Mouse (Mus musculus): ENCODE measurements around the gene Fkbp15.
"Not testable (repeated sequence)": the region's sequence is repeated elsewhere in the genome, so short reads cannot be mapped to it uniquely, and the experiment has no call there.

The Fkbp15 gene

DNA sequence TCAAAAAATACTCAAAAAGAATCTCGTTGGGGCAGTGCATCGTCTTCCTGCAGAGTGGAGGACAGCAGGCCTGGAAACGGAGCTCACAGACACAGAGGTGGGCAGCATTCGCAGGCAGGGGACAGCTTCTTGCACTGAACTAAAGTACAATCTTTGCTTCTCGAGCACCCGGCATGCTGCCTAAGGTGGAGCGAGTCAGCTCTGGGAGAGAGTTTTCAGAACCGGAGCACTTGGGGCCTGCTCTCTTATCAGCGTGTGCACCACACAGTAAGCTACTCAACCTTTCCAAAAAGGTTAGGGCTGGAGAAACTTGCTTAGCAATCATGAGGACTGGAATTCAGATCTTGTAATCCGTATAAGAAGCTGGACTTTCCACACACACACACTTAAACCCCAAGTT, 83.7 kb downstream of the Fkbp15 start:
- no peak for DNase-seq

DNA sequence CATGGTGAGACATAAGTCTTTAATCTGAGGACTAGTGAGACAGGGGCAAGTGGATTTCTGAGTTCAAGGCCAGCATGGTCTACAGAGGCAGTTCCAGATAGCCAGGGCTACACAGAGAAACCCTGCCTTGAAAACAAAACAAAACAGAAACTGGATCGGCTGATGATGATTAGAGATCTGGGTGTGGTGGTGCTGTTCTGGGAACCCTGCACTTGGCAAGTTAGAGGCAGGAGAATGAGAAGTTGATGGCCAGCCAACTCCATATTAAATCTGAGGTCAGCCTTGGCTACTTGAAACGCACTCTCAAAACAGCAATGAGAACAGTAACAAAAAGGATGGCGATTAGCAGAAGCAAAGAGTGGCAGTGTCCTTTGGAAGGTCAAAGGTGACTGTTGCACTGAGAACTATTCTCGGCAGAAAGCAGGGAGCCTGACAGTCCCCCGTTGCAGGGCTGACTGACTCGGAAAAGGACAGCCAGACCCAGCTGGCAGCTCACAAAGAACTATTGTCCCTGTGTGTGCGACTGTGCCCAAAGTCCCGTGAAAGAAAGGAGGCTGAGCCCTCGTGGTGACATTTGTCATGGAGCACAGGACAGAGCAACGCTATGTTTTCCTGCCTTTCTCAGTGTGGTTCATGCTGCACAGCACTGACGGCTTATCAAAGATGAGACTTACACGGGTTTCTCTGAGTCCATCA, 85.4 kb downstream of the Fkbp15 start:
- peak in 1 of 2 experiments; percentile 1 for DNase-seq

DNA sequence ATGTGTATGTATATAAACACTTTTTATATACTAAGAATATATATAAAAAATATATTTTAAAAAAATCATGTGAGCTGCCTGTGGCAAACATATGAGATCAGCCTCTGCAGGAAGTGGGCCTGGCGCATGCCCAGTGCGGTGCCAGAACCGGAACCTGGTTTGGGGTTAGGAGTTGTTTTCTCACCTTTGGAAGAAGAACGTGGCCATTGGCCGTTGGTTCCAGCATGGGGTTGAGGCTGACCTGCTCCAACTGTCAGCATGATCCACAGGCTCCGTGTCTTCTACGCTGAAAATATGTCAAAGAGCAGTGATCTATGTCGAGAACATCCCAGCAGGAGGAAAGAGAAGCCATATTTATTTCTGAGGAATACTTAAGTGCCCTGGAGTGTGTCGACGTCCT, 86.4 kb downstream of the Fkbp15 start:
- DNase-seq: no peak

GRCm38 (mm10) chr4:62272696-62273095, 87.7 kb downstream of the Fkbp15 start:
- no peak for DNase-seq

GRCm38 (mm10) chr4:62267101-62267500, 93.2 kb downstream of the Fkbp15 start:
- peak in 1 of 2 experiments; percentile 15 for DNase-seq

DNA sequence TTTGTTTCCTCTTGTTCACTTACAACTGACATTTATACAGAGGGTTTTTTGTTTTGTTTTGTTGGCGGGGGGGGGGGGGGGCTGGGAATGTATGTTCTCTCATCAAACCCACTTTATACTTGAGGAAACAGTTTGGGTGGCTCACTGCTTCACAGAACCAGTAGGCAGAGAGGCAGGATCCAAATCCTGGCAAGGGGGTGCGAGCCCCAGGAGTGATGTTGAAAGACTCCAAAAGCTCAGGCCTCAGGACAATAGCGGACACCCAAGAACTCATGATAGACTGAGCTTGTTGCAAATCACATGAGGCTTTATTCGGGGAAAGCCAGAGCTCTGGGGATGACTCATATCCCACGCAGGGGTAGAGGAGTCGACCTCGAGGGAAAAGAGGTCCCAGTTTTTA, 94.3 kb downstream of the Fkbp15 start:
- DNase-seq: not testable (repeated sequence)

- peak in 1 of 2 experiments; percentile 16 for DNase-seq
Observed at GRCm38 (mm10) chr4:62265154-62265836, 95.1 kb downstream of the Fkbp15 start.

DNA sequence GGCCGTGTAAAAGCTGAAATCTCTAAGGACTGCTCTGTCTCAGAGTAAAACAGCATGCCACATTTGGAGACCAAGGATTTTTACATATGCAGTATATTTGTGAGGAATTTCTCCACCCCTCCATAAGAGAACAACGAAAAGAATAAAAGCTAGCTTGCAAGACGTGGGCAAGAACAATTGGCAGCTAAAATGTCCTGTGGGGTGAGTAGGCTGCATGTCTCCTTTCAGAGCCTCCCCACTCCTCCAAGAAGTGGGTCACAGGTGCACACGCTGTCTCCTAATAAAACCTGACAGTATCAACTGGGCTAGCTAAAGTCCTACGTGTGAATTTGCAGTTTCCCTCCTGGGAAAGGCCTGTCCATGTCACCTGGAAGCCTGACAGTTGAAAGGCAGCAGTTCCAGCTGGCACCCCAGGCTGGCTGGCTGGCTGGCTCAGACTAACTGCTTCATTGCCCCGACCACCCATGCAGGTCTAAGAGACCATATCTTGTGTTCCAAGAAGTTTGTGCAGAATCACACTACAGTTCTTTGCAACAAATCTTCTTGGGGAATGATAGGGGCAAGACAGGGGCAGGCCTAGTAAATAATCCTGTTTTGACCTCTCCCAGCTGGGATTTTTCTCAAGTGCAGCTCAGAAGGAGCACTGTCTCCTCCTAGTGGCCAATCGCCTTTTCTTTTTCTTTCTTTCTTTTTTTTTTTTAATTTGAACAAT, 97.1 kb downstream of the Fkbp15 start:
- DNase-seq: peak; percentile 28

GRCm38 (mm10) chr4:62262276-62262675, 98.1 kb downstream of the Fkbp15 start, which contains the start of gene Slc31a2:
TSS of gene Slc31a2 (plus strand) at chr4:62262562.
- DNase-seq: no peak

DNA sequence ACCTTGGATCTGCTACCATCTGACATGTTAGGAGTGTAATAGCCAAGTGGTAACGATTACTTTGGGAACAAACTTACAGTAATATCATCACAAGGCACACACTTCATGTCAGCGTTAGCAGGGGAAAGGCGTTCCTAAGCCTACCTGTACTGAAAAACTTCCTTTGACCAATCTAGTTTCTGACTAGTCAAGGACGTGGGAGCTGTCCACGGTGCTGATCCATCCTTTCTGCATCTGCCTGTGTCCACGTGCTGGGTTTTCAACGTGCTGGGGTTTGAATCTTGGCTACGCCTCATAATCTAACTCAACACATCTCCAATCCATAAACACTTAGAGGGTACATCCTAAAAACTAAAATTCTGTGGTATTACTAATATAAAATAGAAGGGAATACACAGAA, 103.4 kb downstream of the Fkbp15 start:
- DNase-seq: peak in 1 of 2 experiments; percentile 79

- no peak for DNase-seq
Observed at GRCm38 (mm10) chr4:62254551-62254950, 105.8 kb downstream of the Fkbp15 start.

GRCm38 (mm10) chr4:62251776-62252175, 108.6 kb downstream of the Fkbp15 start:
- DNase-seq: no peak

DNA sequence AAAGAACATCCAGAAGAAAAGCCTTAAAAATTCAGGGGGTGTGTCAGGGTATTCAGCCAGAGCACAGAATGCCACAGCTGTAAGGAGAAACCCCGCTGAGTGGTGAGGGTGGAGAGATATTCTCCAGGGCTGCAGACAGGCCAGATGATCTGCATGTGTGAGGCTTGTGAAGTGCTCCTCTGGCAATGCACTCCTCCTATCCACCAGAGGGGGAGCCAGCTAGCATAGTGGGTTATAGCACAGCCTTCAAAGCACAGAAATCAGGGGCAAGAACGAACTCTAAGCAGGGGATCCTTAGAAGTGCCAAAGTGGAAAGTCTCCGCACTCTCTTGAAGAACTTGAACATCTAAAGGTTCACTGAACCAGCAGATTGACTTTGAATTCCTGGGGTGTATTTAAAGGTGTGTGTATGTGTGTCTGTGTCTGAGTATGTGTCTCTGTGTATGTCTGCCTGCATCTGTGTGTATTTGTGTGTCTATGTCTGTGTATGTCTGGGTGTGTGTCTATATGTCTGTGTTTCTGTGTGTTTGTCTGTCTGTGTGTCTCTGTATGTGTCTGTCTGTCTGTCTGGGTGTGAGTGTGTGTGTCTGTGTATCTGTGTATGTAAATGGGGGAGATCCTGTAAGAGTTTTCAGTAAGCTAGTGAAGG, 109.3 kb downstream of the Fkbp15 start:
- no peak for DNase-seq
